Mouse (Mus musculus) heart, adult 2 months (tissue): ENCODE measurements around the gene Rbm44. TPM values are rescaled to one million over a fixed set of nuclear protein-coding genes. Genes with fewer than 3 reads are reported as not detected.

Experiments used
- DNase-seq, 2 experiments: peaks; one replicate each; pipeline ENCODE4 v3.0.0; 2021
- H3K27ac ChIP-seq: fragments of 200-600 bp; 2 replicates; pipeline ENCODE4 v1.8.1; 2022
- H3K27me3 ChIP-seq: fragments of 200-500 bp; 2 replicates; pipeline ENCODE4 v1.6.1; 2012; ENCODE audit warnings: mild to moderate bottlenecking, low read length, inconsistent platforms, mixed read lengths; ENCODE audit not compliant: control insufficient read depth, insufficient read depth
- H3K36me3 ChIP-seq: fragments of 200-500 bp; 2 replicates; pipeline ENCODE4 v1.6.1; 2012; ENCODE audit warnings: low read length, inconsistent platforms; ENCODE audit not compliant: control insufficient read depth, insufficient read depth
- H3K4me1 ChIP-seq: fragments of 200-500 bp; 2 replicates; pipeline ENCODE4 v1.6.1; 2011; ENCODE audit warnings: low read length; ENCODE audit not compliant: control insufficient read depth, insufficient read depth
- H3K4me3 ChIP-seq: fragments of 200-600 bp; 2 replicates; pipeline ENCODE4 v1.8.1; 2022
- H3K79me2 ChIP-seq: fragments of 200-500 bp; replicated peaks from 2 replicates; pipeline ENCODE4 v1.6.1; 2012; ENCODE audit warnings: mild to moderate bottlenecking, inconsistent platforms, low read length, moderate library complexity, mixed read lengths; ENCODE audit not compliant: control insufficient read depth, insufficient read depth
- H3K9ac ChIP-seq: fragments of 200-500 bp; 2 replicates; pipeline ENCODE4 v1.6.1; 2012; ENCODE audit warnings: low read depth, mild to moderate bottlenecking, control low read depth, inconsistent platforms, low read length, mixed read lengths
- CTCF ChIP-seq: fragments of 200-600 bp; IDR thresholded peaks from 2 replicates; pipeline ENCODE4 v1.8.1; 2022; ENCODE audit warnings: antibody characterized with exemption, mild to moderate bottlenecking, moderate library complexity
- EP300 ChIP-seq: fragments of 200-500 bp; IDR thresholded peaks from 2 replicates; pipeline ENCODE4 v1.6.1; 2011; ENCODE audit warnings: low read depth, low read length, control low read depth; ENCODE audit not compliant: insufficient read depth
- POLR2A ChIP-seq: fragments of 200-500 bp; IDR thresholded peaks from 2 replicates; pipeline ENCODE4 v1.6.1; 2011; ENCODE audit warnings: mild to moderate bottlenecking, low read depth, low read length, control low read depth; ENCODE audit not compliant: insufficient read depth
- WGBS: fragments of 180-500 bp; shearing (Covaris S2); methylation state at CpG from one replicate; pipeline ENCODE4 v1.1.7; 2018; 5-methylcytosine and 5-hydroxymethylcytosine counted together
- intact Hi-C: fragments of 180-260 bp; cut with DNase I; formaldehyde crosslinking; loops from one replicate; pipeline ENCODE4 v1.15.1; 2025
- polyA plus RNA-seq: library from polyadenylated mRNA; depleted of rRNA; stranded (reverse); fragments of >200 nt; gene quantifications from 2 replicates; pipeline ENCODE4 v1.2.3, GENCODE M21; 2012
- total RNA-seq, 2 experiments: library from RNA; stranded (reverse); gene quantifications; 2 replicates each; pipeline ENCODE4 v1.2.3; 2021

Gene Rbm44
- total and polyA plus RNA-seq, 3 experiments = not detected

DNA sequence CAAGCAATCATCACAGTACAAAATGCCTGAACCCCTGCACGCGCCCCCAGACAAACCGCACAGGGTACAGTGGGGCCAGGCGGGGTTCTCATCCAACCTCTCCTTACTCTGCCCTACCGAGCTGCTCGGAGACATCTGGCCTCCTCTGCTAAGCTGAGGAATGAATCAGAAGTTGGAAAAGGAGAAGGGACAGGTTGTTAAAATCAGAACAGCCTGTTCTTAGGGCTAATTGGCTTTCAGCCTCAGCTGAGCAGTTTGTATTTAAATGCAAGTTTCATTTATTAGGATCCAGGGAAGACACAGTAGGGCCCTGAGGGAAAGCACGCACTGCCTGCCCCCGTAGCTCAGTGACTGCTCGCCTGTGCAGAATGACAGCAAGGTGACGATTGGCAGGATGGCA lies 54.9 kb downstream of the Rbm44 start:
- 94% methylated on average over 10 of the region's 10 CpGs for WGBS
- TF ChIP-seq EP300 (no peak), POLR2A (no peak)
- intact Hi-C loops = no loop called here

DNA sequence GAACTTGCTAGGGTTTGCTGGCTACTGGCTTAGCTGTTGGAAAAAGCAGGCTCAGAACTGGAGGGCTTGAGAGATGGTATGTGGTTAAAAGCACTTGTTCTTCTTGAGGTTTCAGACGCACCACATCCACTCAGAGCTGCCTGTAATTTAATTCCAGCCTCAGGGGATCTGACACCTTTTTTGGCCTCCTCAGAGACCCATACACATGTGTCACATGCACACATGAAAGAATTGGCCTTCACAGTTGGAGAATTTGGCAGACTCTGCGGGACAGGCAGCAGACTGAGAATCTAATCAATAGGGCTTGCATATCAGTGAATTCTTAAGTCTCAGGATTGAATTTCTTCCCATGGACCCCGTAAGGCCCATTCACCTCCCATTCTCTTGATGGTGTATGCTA lies 56.2 kb downstream of the Rbm44 start:
- DNase-seq = no peak
- Histone ChIP-seq H3K4me1 (no peaks in the 10 kb centered on the region), H3K9ac (no peak overlapping the region), H3K27me3 (no peaks in the 10 kb centered on the region), H3K36me3 (no peaks in the 10 kb centered on the region), H3K79me2 (no peaks in the 10 kb centered on the region), H3K27ac (no peak overlapping the region), H3K4me3 (no peak overlapping the region)
- TF ChIP-seq EP300 (no peak), POLR2A (no peak), CTCF (no peak)
- intact Hi-C loops = no loop called here
- 50% methylated on average over 3 of the region's 3 CpGs for WGBS

More for the DNA sequence above, 54.9 kb downstream of the Rbm44 start:
- Histone ChIP-seq H3K4me1 (no peaks in the 10 kb centered on the region), H3K9ac (no peak overlapping the region), H3K27ac (no peak overlapping the region), H3K79me2 (no peaks in the 10 kb centered on the region), H3K27me3 (no peaks in the 10 kb centered on the region), H3K36me3 (no peaks in the 10 kb centered on the region), H3K4me3 (no peak overlapping the region)
- no peak for DNase-seq

DNA sequence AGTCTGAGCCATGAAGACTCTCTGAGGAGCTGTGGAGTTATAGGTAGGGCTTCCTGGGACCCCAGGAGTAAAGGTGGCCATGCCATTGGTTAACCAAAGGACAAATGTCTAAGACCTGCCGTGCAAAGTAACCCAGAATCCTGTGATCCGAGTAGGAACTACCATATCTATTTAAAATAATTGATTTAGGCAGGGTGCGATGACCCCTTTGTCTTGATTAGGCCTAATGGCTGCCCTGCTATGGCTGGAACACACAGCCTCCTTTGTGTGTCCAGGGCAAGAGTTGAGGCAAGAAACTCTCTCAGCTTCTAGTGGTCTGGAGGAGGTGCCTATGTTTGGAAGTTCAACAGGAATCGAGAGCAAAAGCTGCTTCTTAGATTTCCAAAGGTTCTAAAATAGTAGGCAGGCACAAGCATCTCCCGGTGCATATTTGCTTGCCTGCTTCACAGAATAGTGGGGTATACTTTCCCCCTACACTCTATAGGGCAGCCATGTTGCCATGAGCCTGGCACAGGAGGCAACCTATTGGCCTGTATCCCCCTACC lies 59.4 kb downstream of the Rbm44 start:
- no peak overlapping the region for H3K9ac ChIP-seq
- H3K4me1 ChIP-seq = peaks cover 10% of the 10 kb centered on the region
- 85% methylated on average over 5 of the region's 5 CpGs for WGBS
- H3K36me3 ChIP-seq = no peaks in the 10 kb centered on the region
- no peak overlapping the region for H3K4me3 ChIP-seq
- no peaks in the 10 kb centered on the region for H3K27me3 ChIP-seq
- H3K79me2 ChIP-seq = no peaks in the 10 kb centered on the region
- no peak for DNase-seq
- intact Hi-C loops = no loop called here
- no peak overlapping the region for H3K27ac ChIP-seq
- TF ChIP-seq POLR2A (no peak), EP300 (no peak), CTCF (no peak)

DNA sequence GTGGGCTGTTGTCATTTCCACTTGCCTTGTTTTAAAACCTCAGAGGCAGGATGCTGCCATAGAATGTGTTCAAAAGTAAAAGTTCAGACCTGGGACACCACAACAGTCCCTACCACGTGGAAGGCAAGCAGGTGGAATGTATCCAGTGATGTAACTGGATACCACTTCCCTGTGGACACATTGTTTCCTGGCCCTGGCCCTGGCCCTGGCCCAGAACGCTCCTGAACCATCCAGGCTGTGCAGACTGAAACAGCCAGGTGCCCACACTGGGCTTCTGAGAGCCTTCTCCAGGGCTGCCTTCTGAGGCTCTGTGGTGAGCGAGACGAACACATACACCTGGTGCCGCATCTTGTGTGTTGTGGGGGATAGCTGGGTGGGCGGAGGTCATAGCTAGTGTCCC lies 60.8 kb downstream of the Rbm44 start:
- Histone ChIP-seq H3K4me3 (no peak overlapping the region), H3K27ac (no peak overlapping the region), H3K36me3 (no peaks in the 10 kb centered on the region), H3K4me1 (peaks cover 13% of the 10 kb centered on the region), H3K9ac (no peak overlapping the region), H3K79me2 (no peaks in the 10 kb centered on the region), H3K27me3 (no peaks in the 10 kb centered on the region)
- no peak for TF ChIP-seq EP300
- no peak for TF ChIP-seq POLR2A
- no peak for TF ChIP-seq CTCF
- DNase-seq = no peak
- WGBS = 75% methylated on average over 6 of the region's 6 CpGs
- intact Hi-C loops = no loop called here

DNA sequence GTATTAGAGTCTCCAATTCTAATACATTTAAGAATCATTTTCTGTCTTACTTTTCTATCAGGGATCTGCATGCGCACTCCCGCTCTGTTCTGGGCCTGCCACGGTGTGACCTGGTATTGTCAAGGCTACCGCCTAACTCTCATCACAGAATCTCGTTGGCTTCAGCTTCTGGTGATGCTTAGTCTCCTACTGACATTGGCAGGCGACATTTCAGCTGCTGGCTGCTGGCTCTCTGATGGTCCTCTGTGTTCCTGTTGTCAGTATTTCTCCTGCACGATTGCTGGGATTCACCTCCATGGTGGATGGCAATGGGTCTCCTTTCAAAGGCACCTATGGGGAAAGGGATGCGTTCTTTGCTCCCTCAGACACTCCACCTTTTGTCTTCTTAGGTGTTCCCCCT lies 61.4 kb downstream of the Rbm44 start:
- TF ChIP-seq CTCF (no peak), EP300 (no peak), POLR2A (no peak)
- Histone ChIP-seq H3K4me1 (peaks cover 19% of the 10 kb centered on the region), H3K79me2 (no peaks in the 10 kb centered on the region), H3K27ac (no peak overlapping the region), H3K9ac (no peak overlapping the region), H3K36me3 (no peaks in the 10 kb centered on the region), H3K27me3 (no peaks in the 10 kb centered on the region), H3K4me3 (no peak overlapping the region)
- DNase-seq = no peak
- intact Hi-C loops = no loop called here
- WGBS = 71% methylated on average over 8 of the region's 8 CpGs

DNA sequence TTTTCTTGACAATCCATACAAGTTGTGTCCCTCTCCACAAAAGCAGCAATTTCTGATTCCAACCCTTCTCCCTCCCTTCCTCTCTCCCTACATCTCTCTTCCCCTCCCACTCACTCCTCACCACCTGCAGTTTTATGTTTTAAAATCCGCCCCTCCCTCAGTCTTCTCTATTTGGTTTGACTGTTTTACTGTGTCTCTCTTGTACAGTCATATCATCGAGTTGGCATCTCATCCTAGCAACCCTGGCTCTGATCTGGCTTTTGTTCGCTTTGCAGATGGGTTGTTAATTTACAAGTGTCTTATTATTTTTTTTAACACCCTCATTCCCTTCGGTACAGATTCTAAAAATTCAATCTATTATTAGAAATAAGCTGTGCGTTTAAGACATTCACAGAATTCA lies 62.0 kb downstream of the Rbm44 start:
- Histone ChIP-seq H3K36me3 (no peaks in the 10 kb centered on the region), H3K9ac (no peak overlapping the region), H3K79me2 (no peaks in the 10 kb centered on the region), H3K27me3 (no peaks in the 10 kb centered on the region), H3K4me1 (peaks cover 23% of the 10 kb centered on the region), H3K4me3 (no peak overlapping the region), H3K27ac (no peak overlapping the region)
- DNase-seq = no peak
- TF ChIP-seq EP300 (no peak), POLR2A (no peak), CTCF (no peak)
- WGBS = 52% methylated on average over 5 of the region's 5 CpGs
- intact Hi-C loops = no loop called here
